Mouse (Mus musculus): ENCODE data around the gene Sftpa1. TPM values are rescaled to one million over a fixed set of nuclear protein-coding genes. Genes with fewer than 3 reads are reported as not detected.

Gene Sftpa1
- total RNA-seq, 2 experiments from 2014 or later: 6.4 TPM; not detected in 1

DNA sequence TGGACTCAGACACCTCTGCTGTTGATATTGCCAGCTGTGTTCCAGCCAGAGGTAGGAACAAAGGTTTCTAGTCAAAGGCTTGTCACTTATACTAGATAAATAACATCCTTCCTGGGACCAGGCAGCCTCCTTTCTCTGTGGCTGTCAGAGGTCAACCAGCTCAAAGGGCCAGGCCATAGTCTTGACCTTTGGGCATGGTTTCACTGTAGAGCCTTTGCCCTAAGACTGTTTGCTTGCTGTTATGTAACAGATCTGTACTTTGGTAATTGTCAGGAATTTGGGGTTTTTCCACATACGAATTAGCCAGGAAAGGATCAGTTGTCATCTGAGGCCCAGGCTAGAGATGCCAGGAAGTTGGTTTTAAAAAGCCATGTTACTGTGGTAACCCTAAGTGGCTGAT lies 29.2 kb downstream of the Sftpa1 start:
- no peak for DNase-seq

GRCm38 (mm10) chr14:41162663-41163062 lies 31.1 kb downstream of the Sftpa1 start:
- DNase-seq: peak; percentile 14 to 50

DNA sequence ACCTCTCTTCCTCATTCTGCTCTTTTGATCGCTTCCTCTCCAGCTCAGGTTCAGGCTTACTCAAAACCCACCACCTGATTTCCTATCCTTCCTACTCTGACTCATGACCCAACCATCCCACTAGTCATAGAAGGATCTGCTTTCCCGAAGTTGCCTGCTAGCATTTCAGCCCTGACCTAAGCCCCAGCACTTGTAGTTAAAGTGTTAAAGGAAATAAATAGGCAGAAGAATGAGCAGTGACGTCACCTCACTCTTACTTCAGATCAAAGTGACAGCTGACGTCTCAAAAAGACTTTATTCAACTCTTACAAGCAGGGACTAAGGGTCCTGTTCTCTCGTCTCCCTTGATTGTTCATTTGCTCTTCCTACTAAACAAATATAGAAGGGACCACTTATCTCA lies 35.7 kb downstream of the Sftpa1 start:
- no peak for DNase-seq

DNA sequence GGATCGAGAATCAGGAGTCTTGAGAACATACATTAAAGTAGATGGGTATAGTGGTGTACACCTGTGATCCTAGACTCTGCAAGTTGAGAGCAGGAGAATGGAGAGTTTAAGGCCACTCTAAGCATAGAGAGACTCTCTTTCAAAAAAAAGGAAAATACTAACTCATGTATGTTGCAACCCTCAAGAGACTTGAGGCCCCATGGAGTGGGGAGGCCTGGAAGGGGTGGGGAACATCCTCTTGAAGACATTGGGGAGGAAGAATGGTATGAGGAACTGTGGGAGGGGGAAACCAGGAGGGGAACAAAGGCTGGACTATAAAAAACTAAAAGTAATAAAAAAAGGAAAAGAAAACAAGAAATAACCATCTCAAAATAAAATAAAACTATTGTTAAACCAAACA lies 37.0 kb downstream of the Sftpa1 start:
- no peak for DNase-seq

- DNase-seq: no peak
These were observed 38.9 kb downstream of the Sftpa1 start for GRCm38 (mm10) chr14:41170514-41170913.

GRCm38 (mm10) chr14:41174802-41175201 lies 43.2 kb downstream of the Sftpa1 start:
- no peak for DNase-seq

GRCm38 (mm10) chr14:41185059-41185821 lies 53.7 kb downstream of the Sftpa1 start, which contains the start of gene Sftpd:
Gene Sftpd (minus strand): TSS chr14:41185149.
- no peak for DNase-seq

Other genes starting within 250 kb of the Sftpa1 start
- gene Sh2d4b, start 238.5 kb upstream of the Sftpa1 start, total RNA-seq (2021): under 1 TPM; 0.60 to 0.93 TPM
- 10 to 100 TPM; 13.8 to 18.2 TPM for gene Tspan14, start 165.0 kb upstream of the Sftpa1 start, total RNA-seq (2021)
- gene Fam213a, start 118.0 kb upstream of the Sftpa1 start, total RNA-seq (2021): 10 to 100 TPM; 33.8 to 46.0 TPM
- gene Dydc2, start 62.6 kb upstream of the Sftpa1 start, total RNA-seq (2021): not detected
- not detected for gene Dydc1, start 58.9 kb upstream of the Sftpa1 start, total RNA-seq (2021)
- not detected for gene Mat1a, start 26.7 kb upstream of the Sftpa1 start, total RNA-seq (2021)
- gene Mbl1, start 19.7 kb downstream of the Sftpa1 start, total RNA-seq (2021): not detected
- gene Sftpd, start 53.4 kb downstream of the Sftpa1 start, total RNA-seq (2021): under 1 TPM in 1 of 2 experiments, not detected in 1; 0.67 TPM
- not detected for gene Gm2832, start 147.0 kb downstream of the Sftpa1 start, total RNA-seq (2021)
- gene Gm5798, start 216.8 kb downstream of the Sftpa1 start, total RNA-seq (2021): not detected